Mouse (Mus musculus): ENCODE data around the gene Neurod2.

GRCm38 (mm10) chr11:98335250-98335649 lies 5.8 kb upstream of the Neurod2 start:
- no peak for TF ChIP-seq CTCF (IDR thresholded peaks at IDR 0.05; ENCODE audit: borderline replicate concordance, insufficient read depth, low read length)
- no peak for TF ChIP-seq POLR2A (IDR thresholded peaks at IDR 0.05; ENCODE audit: low read depth, low read length)

Measured in embryonic fibroblast, embryonic 13.5 days (primary cell).